Mouse (Mus musculus) limb, embryonic 15.5 days (tissue): ENCODE data around the gene Cenpp. TPM values are rescaled to one million over a fixed set of nuclear protein-coding genes. Genes with fewer than 3 reads are reported as not detected.
"Not testable (repeated sequence)": the region's sequence is repeated elsewhere in the genome, so short reads cannot be mapped to it uniquely, and the experiment has no call there.

Experiments
- ATAC-seq: fragments of 200-750 bp; cut with Nextera tagmentation; 2 replicates; pipeline ENCODE4 v1.8.0; 2017; ENCODE audit warnings: low read depth, moderate TSS enrichment; ENCODE audit not compliant: insufficient number of reproducible peaks, low FRiP score, low TSS enrichment
- H3K27ac ChIP-seq: fragments of 300-500 bp; sonication (generic); 2 replicates; pipeline ENCODE4 v1.5.1; 2015; ENCODE audit warnings: moderate library complexity, mild to moderate bottlenecking, inconsistent platforms
- H3K27me3 ChIP-seq: fragments of 300-500 bp; sonication (generic); 2 replicates; pipeline ENCODE4 v1.6.1; 2015; ENCODE audit warnings: inconsistent platforms
- H3K36me3 ChIP-seq: fragments of 300-500 bp; sonication (generic); 2 replicates; pipeline ENCODE4 v1.6.1; 2015; ENCODE audit warnings: inconsistent platforms
- H3K4me1 ChIP-seq: fragments of 300-500 bp; sonication (generic); 2 replicates; pipeline ENCODE4 v1.6.1; 2015; ENCODE audit warnings: inconsistent platforms
- H3K4me2 ChIP-seq: fragments of 300-500 bp; sonication (generic); 2 replicates; pipeline ENCODE4 v1.6.1; 2015; ENCODE audit warnings: mild to moderate bottlenecking, inconsistent platforms
- H3K4me3 ChIP-seq: fragments of 300-500 bp; sonication (generic); 2 replicates; pipeline ENCODE4 v1.5.1; 2015; ENCODE audit warnings: mild to moderate bottlenecking, inconsistent platforms
- H3K9ac ChIP-seq: fragments of 300-500 bp; sonication (generic); 2 replicates; pipeline ENCODE4 v1.6.1; 2015; ENCODE audit warnings: inconsistent platforms
- H3K9me3 ChIP-seq: fragments of 300-500 bp; sonication (generic); 2 replicates; pipeline ENCODE4 v1.6.1; 2016; ENCODE audit warnings: inconsistent platforms
- WGBS: fragments of 180-500 bp; shearing (Covaris S2); methylation state at CpG from one replicate; pipeline ENCODE4 v1.1.7; 2015; 5-methylcytosine and 5-hydroxymethylcytosine counted together
- polyA plus RNA-seq: library from polyadenylated mRNA; unstranded; fragments of >200 nt; fragmentation: Nextera tagmentation; extraction: Ambion mirVana; gene quantifications from 2 replicates; pipeline ENCODE4 v1.2.1, GENCODE M21; 2015

Cenpp gene
- polyA plus RNA-seq, 1 experiment from 2014 or later: 21.5 TPM

DNA sequence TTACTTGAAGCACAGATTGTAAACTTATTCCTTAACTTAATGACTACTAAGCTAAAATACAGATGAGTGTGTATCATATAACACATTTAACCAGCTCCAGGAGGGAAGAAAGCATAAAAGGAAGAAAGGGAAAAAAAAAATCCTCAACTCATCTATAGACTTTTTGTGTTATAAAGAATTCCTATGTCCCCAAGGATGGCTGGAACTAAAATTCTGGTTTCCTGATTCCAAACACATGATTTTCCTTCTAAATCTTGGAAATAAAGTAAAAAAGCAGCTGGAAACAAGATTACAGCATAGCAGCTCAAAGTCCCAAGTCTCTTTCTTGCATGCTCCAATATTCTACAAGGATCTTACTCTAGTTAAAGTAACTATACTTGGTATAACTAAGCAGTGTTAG, 49.0 kb downstream of the Cenpp start:
- no peaks in the 10 kb centered on the region for H3K4me1 ChIP-seq
- no peak overlapping the region for H3K9ac ChIP-seq
- no peak for ATAC-seq
- 0 out of 2 replicates have a peak, but pooled peaks cover 3% of the 10 kb centered on the region for H3K36me3 ChIP-seq
- H3K9me3 ChIP-seq: no peaks in the 10 kb centered on the region
- no peak overlapping the region for H3K4me3 ChIP-seq
- peak overlapping the region; percentile 48; the same call in 1 of the 2 replicates for H3K27ac ChIP-seq
- H3K4me2 ChIP-seq: no peak overlapping the region
- H3K27me3 ChIP-seq: no peaks in the 10 kb centered on the region

- not testable (repeated sequence) for H3K27ac ChIP-seq, H3K4me2 ChIP-seq, H3K4me1 ChIP-seq, H3K36me3 ChIP-seq, ATAC-seq, H3K27me3 ChIP-seq, H3K9me3 ChIP-seq, H3K9ac ChIP-seq, H3K4me3 ChIP-seq
- WGBS: 85% methylated on average over 2 of the region's 2 CpGs
These were observed 50.0 kb downstream of the Cenpp start for GRCm38 (mm10) chr13:49602541-49602940.

GRCm38 (mm10) chr13:49586062-49586461, 66.5 kb downstream of the Cenpp start:
- no peak overlapping the region for H3K4me2 ChIP-seq
- no peaks in the 10 kb centered on the region for H3K9me3 ChIP-seq
- no peak overlapping the region for H3K4me3 ChIP-seq
- H3K9ac ChIP-seq: no peak overlapping the region
- peaks cover 7% of the 10 kb centered on the region; the same call in 1 of the 2 replicates for H3K4me1 ChIP-seq
- H3K27me3 ChIP-seq: no peaks in the 10 kb centered on the region
- 80% methylated on average over 6 of the region's 6 CpGs for WGBS
- ATAC-seq: no peak
- H3K27ac ChIP-seq: no peak overlapping the region
- no peaks in the 10 kb centered on the region for H3K36me3 ChIP-seq

GRCm38 (mm10) chr13:49584307-49585005, 68.1 kb downstream of the Cenpp start:
- Histone ChIP-seq H3K4me3 (no peak overlapping the region), H3K9ac (no peak overlapping the region), H3K9me3 (no peaks in the 10 kb centered on the region), H3K36me3 (no peaks in the 10 kb centered on the region), H3K4me2 (0 out of 2 replicates have a peak overlapping the region, but pooled peaks have one; percentile 4), H3K27ac (peak overlapping the region; percentile 78), H3K27me3 (no peaks in the 10 kb centered on the region), H3K4me1 (peaks cover 8% of the 10 kb centered on the region; the same call in 1 of the 2 replicates)
- ATAC-seq: no peak; the same call in 1 of the 2 replicates
- 46% methylated on average over 8 of the region's 8 CpGs for WGBS

DNA sequence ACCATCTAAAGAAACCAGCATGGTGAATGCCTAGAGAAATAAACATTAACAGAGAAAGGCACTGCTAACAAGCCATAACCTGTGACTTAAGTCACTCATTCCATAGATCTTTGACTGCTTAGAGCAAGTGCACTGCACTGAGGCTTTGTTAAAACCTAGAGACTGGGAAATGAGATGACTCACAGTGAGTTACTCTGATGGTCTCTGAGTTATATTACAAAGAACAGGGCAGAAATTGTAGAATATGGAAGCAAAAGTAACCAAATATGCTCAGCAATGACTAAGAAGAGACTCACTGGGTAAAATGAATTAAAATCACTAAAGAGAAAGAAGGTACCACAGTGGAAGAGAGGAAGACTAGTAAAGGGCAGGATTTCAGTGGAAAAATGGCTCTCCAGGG, 68.7 kb downstream of the Cenpp start:
- Histone ChIP-seq H3K4me2 (0 out of 2 replicates have a peak overlapping the region, but pooled peaks have one; percentile 4), H3K27me3 (no peaks in the 10 kb centered on the region), H3K36me3 (no peaks in the 10 kb centered on the region), H3K4me1 (peaks cover 8% of the 10 kb centered on the region; the same call in 1 of the 2 replicates), H3K9me3 (no peaks in the 10 kb centered on the region), H3K4me3 (no peak overlapping the region), H3K9ac (no peak overlapping the region), H3K27ac (peak overlapping the region; percentile 78)
- ATAC-seq: no peak

- H3K4me3 ChIP-seq: no peak within 1 kb of the TSS
- ATAC-seq: peak; percentile 78
- no peak within 1 kb of the TSS for H3K9ac ChIP-seq
- 20% methylated on average over 8 of the region's 8 CpGs for WGBS
- H3K4me1 ChIP-seq: peaks cover 8% of the 10 kb centered on the region; the same call in 1 of the 2 replicates
- H3K9me3 ChIP-seq: no peaks in the 10 kb centered on the region
- H3K36me3 ChIP-seq: no peaks in the 10 kb centered on the region
- H3K4me2 ChIP-seq: peak within 1 kb of the TSS; percentile 25; the same call in 1 of the 2 replicates
- no peaks in the 10 kb centered on the region for H3K27me3 ChIP-seq
- peak within 1 kb of the TSS; percentile 93 for H3K27ac ChIP-seq
These were observed 70.7 kb downstream of the Cenpp start, which contains the start of gene Omd for GRCm38 (mm10) chr13:49581541-49582530. Gene Omd (plus strand): TSS chr13:49582462.

- Histone ChIP-seq H3K4me2 (no peak overlapping the region), H3K36me3 (no peaks in the 10 kb centered on the region), H3K9ac (no peak overlapping the region), H3K9me3 (no peaks in the 10 kb centered on the region), H3K4me3 (no peak overlapping the region), H3K27me3 (no peaks in the 10 kb centered on the region), H3K27ac (no peak overlapping the region), H3K4me1 (no peaks in the 10 kb centered on the region)
- 72% methylated on average over 2 of the region's 2 CpGs for WGBS
- ATAC-seq: no peak
These were observed 81.2 kb downstream of the Cenpp start for GRCm38 (mm10) chr13:49571418-49571817.

- Histone ChIP-seq H3K4me2 (no peak overlapping the region), H3K4me1 (no peaks in the 10 kb centered on the region), H3K4me3 (no peak overlapping the region), H3K27me3 (no peaks in the 10 kb centered on the region), H3K27ac (peak overlapping the region; percentile 30; the same call in 1 of the 2 replicates), H3K9ac (no peak overlapping the region), H3K9me3 (no peaks in the 10 kb centered on the region), H3K36me3 (no peaks in the 10 kb centered on the region)
- WGBS: 62% methylated on average over 3 of the region's 3 CpGs
- no peak for ATAC-seq
These were observed 82.2 kb downstream of the Cenpp start for GRCm38 (mm10) chr13:49570371-49570770.

- Histone ChIP-seq H3K4me3 (no peak overlapping the region), H3K9me3 (no peaks in the 10 kb centered on the region), H3K27me3 (no peaks in the 10 kb centered on the region), H3K9ac (no peak overlapping the region), H3K4me1 (no peaks in the 10 kb centered on the region), H3K4me2 (no peak overlapping the region), H3K36me3 (no peaks in the 10 kb centered on the region), H3K27ac (no peak overlapping the region)
- ATAC-seq: no peak
- 92% methylated on average over 1 of the region's 1 CpGs for WGBS
These were observed 88.2 kb downstream of the Cenpp start for GRCm38 (mm10) chr13:49564347-49564746.

DNA sequence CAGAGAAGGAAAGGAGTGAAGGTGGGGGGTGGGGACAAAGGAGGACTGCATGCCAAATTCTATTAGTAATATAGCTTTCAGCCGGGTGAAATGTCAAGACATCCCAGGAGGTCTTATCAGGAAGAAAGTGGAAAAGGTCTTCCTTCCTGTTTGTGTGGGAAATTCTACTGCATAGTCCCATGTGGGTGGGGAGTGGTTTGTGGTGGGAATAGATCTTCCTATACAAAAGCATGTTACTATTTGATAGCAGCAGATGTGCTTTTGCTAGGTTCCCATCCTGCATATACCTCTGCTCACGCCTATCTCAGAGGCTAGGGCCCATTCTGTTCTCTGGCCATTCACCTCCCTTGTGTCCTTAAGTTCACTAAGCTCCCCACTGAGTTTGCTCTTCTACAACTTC, 91.7 kb downstream of the Cenpp start:
- WGBS: 63% methylated on average over 2 of the region's 2 CpGs

DNA sequence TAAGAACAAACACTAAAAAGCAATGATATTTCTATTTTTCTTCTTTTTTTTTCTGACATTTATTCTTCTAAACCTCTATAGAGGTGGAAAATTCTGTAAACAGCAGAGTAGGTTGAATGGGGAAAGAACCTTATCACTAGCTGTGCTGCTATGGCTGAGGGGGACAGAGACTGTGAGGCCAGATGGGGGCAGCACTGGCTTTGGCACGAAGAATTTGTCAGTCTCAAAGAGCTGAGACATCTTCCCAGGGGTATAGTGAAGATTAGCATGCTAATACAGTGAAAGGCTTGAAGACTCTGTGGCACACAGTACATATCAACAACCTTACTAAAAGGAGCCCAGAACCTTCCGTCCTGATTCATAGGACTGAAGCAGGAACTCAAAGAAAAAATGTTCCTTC, 93.4 kb downstream of the Cenpp start:
- Histone ChIP-seq H3K27me3 (no peaks in the 10 kb centered on the region), H3K4me3 (no peak overlapping the region), H3K27ac (no peak overlapping the region), H3K4me2 (no peak overlapping the region), H3K4me1 (no peaks in the 10 kb centered on the region), H3K9ac (no peak overlapping the region), H3K36me3 (no peaks in the 10 kb centered on the region), H3K9me3 (no peaks in the 10 kb centered on the region)
- 53% methylated on average over 2 of the region's 2 CpGs for WGBS
- ATAC-seq: no peak

More for the DNA sequence above, 91.7 kb downstream of the Cenpp start:
- no peak for ATAC-seq
- no peaks in the 10 kb centered on the region for H3K36me3 ChIP-seq
- H3K27me3 ChIP-seq: no peaks in the 10 kb centered on the region
- no peak overlapping the region for H3K4me3 ChIP-seq
- no peak overlapping the region for H3K4me2 ChIP-seq
- H3K4me1 ChIP-seq: no peaks in the 10 kb centered on the region
- H3K9ac ChIP-seq: no peak overlapping the region
- no peak overlapping the region for H3K27ac ChIP-seq
- H3K9me3 ChIP-seq: no peaks in the 10 kb centered on the region

DNA sequence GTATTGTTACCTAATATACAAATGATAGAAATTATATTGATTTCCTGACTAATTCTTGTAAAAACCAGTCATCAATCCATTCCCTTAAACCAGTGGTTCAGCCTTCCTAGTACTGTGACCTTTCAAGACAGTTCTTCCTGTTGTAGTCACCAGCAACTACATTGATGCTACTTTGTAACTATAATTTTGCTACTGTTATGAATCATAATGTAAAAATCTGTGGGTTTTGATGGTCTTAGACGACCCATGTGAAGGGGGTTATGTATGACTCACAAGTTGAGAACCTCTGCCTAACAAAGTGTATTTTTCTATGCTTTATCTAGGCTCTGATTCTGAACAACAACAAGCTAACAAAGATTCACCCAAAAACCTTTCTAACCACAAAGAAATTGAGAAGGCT, 95.7 kb downstream of the Cenpp start:
- no peaks in the 10 kb centered on the region for H3K27me3 ChIP-seq
- H3K9me3 ChIP-seq: no peaks in the 10 kb centered on the region
- no peak overlapping the region for H3K27ac ChIP-seq
- no peak for ATAC-seq
- no peaks in the 10 kb centered on the region for H3K36me3 ChIP-seq
- H3K4me3 ChIP-seq: no peak overlapping the region
- no peak overlapping the region for H3K9ac ChIP-seq
- H3K4me1 ChIP-seq: no peaks in the 10 kb centered on the region
- 71% methylated on average over 1 of the region's 1 CpGs for WGBS
- no peak overlapping the region for H3K4me2 ChIP-seq
